Mouse (Mus musculus) hindbrain, embryonic 16.5 days (tissue): Measurements from ENCODE around the gene Dpy19l2. TPM values are rescaled to one million over a fixed set of nuclear protein-coding genes. Genes with fewer than 3 reads are reported as not detected.
"Not testable (repeated sequence)": the region's sequence is repeated elsewhere in the genome, so short reads cannot be mapped to it uniquely, and the experiment has no call there.

ENCODE experiments used
- ATAC-seq: fragments of 200-750 bp; cut with Nextera tagmentation; 2 replicates; pipeline ENCODE4 v1.8.0; 2017; ENCODE audit warnings: moderate TSS enrichment, moderate library complexity
- H3K27ac ChIP-seq: fragments of 300-500 bp; sonication (generic); 2 replicates; pipeline ENCODE4 v1.5.1; 2014; ENCODE audit warnings: low read depth, mild to moderate bottlenecking, control low read depth, low read length, moderate library complexity
- H3K27me3 ChIP-seq: fragments of 300-500 bp; sonication (generic); replicated peaks from 2 replicates; pipeline ENCODE4 v1.6.1; 2014; ENCODE audit warnings: low read length; ENCODE audit not compliant: control insufficient read depth, insufficient read depth
- H3K36me3 ChIP-seq: fragments of 300-500 bp; sonication (generic); 2 replicates; pipeline ENCODE4 v1.6.1; 2014; ENCODE audit warnings: mild to moderate bottlenecking, low read length, moderate library complexity, mixed read lengths; ENCODE audit not compliant: control insufficient read depth, insufficient read depth
- H3K4me1 ChIP-seq: fragments of 300-500 bp; sonication (generic); 2 replicates; pipeline ENCODE4 v1.6.1; 2014; ENCODE audit warnings: low read depth, low read length; ENCODE audit not compliant: control insufficient read depth, insufficient read depth
- H3K4me2 ChIP-seq: fragments of 300-500 bp; sonication (generic); 2 replicates; pipeline ENCODE4 v1.6.1; 2014; ENCODE audit warnings: mild to moderate bottlenecking, low read length, control low read depth, moderate library complexity
- H3K4me3 ChIP-seq: fragments of 300-500 bp; sonication (generic); 2 replicates; pipeline ENCODE4 v1.5.1; 2014; ENCODE audit warnings: mild to moderate bottlenecking, low read length, control low read depth, moderate library complexity
- H3K9ac ChIP-seq: fragments of 300-500 bp; sonication (generic); 2 replicates; pipeline ENCODE4 v1.6.1; 2014; ENCODE audit warnings: low read depth, mild to moderate bottlenecking, control low read depth, low read length, moderate library complexity
- H3K9me3 ChIP-seq: fragments of 300-500 bp; sonication (generic); 2 replicates; pipeline ENCODE4 v1.6.1; 2014; ENCODE audit warnings: mild to moderate bottlenecking, low read length, moderate library complexity; ENCODE audit not compliant: control insufficient read depth
- WGBS: fragments of 180-500 bp; shearing (Covaris S2); extraction: QIAGEN DNeasy Blood & Tissue Kit; methylation state at CpG from one replicate; pipeline ENCODE4 v1.1.7; 2014; 5-methylcytosine and 5-hydroxymethylcytosine counted together
- polyA plus RNA-seq: library from polyadenylated mRNA; unstranded; fragments of >200 nt; fragmentation: Nextera tagmentation; extraction: Ambion mirVana; gene quantifications from 2 replicates; pipeline ENCODE4 v1.2.1, GENCODE M21; 2015

The Dpy19l2 gene
- polyA plus RNA-seq, result 0.41 and 0.49 TPM in 2 replicates

GRCm38 (mm10) chr9:24695700-24696404 is at the start of gene Dpy19l2:
TSS of gene Dpy19l2 (minus strand) at chr9:24696293.
- H3K4me3 ChIP-seq, result peak within 1 kb of the TSS; percentile 60
- H3K9me3 ChIP-seq, result no peaks in the 10 kb centered on the region
- peak within 1 kb of the TSS; percentile 99 for H3K4me2 ChIP-seq
- no peaks in the 10 kb centered on the region for H3K4me1 ChIP-seq
- ATAC-seq, result peak; percentile 97
- no peak within 1 kb of the TSS; the same call in 1 of the 2 replicates for H3K27ac ChIP-seq
- H3K27me3 ChIP-seq, result no peaks in the 10 kb centered on the region; the same call in 1 of the 2 replicates
- H3K9ac ChIP-seq, result peak within 1 kb of the TSS; percentile 65
- WGBS, result 2% methylated on average over 44 of the region's 45 CpGs
- no peaks in the 10 kb centered on the region for H3K36me3 ChIP-seq

GRCm38 (mm10) chr9:24744958-24745357 is 48.9 kb upstream of the Dpy19l2 start:
- WGBS, result 94% methylated on average over 5 of the region's 5 CpGs
- Histone ChIP-seq H3K9ac (no peak overlapping the region), H3K4me3 (no peak overlapping the region), H3K36me3 (no peaks in the 10 kb centered on the region), H3K4me1 (no peaks in the 10 kb centered on the region), H3K4me2 (no peak overlapping the region), H3K27ac (no peak overlapping the region), H3K27me3 (no peaks in the 10 kb centered on the region), H3K9me3 (no peaks in the 10 kb centered on the region)
- no peak for ATAC-seq

- Histone ChIP-seq H3K4me2 (no peak overlapping the region), H3K27ac (no peak overlapping the region), H3K9me3 (no peaks in the 10 kb centered on the region), H3K4me1 (no peaks in the 10 kb centered on the region), H3K27me3 (no peaks in the 10 kb centered on the region; the same call in 1 of the 2 replicates), H3K4me3 (no peak overlapping the region), H3K36me3 (no peaks in the 10 kb centered on the region), H3K9ac (no peak overlapping the region)
- no peak for ATAC-seq
Observed at GRCm38 (mm10) chr9:24701246-24701645, 5.2 kb upstream of the Dpy19l2 start.

- Histone ChIP-seq H3K4me2 (peak overlapping the region; percentile 99), H3K27me3 (no peaks in the 10 kb centered on the region; the same call in 1 of the 2 replicates), H3K36me3 (no peaks in the 10 kb centered on the region), H3K4me3 (peak overlapping the region; percentile 60), H3K4me1 (no peaks in the 10 kb centered on the region), H3K27ac (no peak overlapping the region), H3K9me3 (no peaks in the 10 kb centered on the region), H3K9ac (peak overlapping the region; percentile 65)
- WGBS, result 18% methylated on average over 9 of the region's 9 CpGs
- no peak; the same call in 1 of the 2 replicates for ATAC-seq
Observed at GRCm38 (mm10) chr9:24696405-24696778, 299 bp upstream of the Dpy19l2 start.

- H3K27ac ChIP-seq, H3K9ac ChIP-seq, H3K4me3 ChIP-seq, H3K4me1 ChIP-seq, H3K9me3 ChIP-seq, ATAC-seq, H3K4me2 ChIP-seq, H3K36me3 ChIP-seq, H3K27me3 ChIP-seq: not testable (repeated sequence)
- 98% methylated on average over 2 of the region's 2 CpGs for WGBS
Observed at GRCm38 (mm10) chr9:24637341-24637740, 58.8 kb downstream of the Dpy19l2 start.

GRCm38 (mm10) chr9:24624896-24625295 is 71.2 kb downstream of the Dpy19l2 start, which contains the start of gene Cypt4:
TSS of gene Cypt4 (plus strand) at chr9:24625196.
- 94% methylated on average over 5 of the region's 5 CpGs for WGBS
- ATAC-seq, result no peak
- no peaks in the 10 kb centered on the region for H3K36me3 ChIP-seq
- H3K9me3 ChIP-seq, result no peaks in the 10 kb centered on the region
- H3K4me1 ChIP-seq, result no peaks in the 10 kb centered on the region
- no peak within 1 kb of the TSS for H3K4me3 ChIP-seq
- H3K4me2 ChIP-seq, result no peak within 1 kb of the TSS
- H3K9ac ChIP-seq, result no peak within 1 kb of the TSS
- no peaks in the 10 kb centered on the region for H3K27me3 ChIP-seq
- no peak within 1 kb of the TSS for H3K27ac ChIP-seq

- no peak for ATAC-seq
- H3K27me3 ChIP-seq, result no peaks in the 10 kb centered on the region
- WGBS, result 50% methylated on average over 2 of the region's 2 CpGs
- no peaks in the 10 kb centered on the region for H3K9me3 ChIP-seq
- H3K4me1 ChIP-seq, result no peaks in the 10 kb centered on the region
- no peak overlapping the region for H3K27ac ChIP-seq
- no peak overlapping the region for H3K4me2 ChIP-seq
- H3K4me3 ChIP-seq, result no peak overlapping the region
- H3K9ac ChIP-seq, result no peak overlapping the region
- H3K36me3 ChIP-seq, result no peaks in the 10 kb centered on the region
Observed at GRCm38 (mm10) chr9:24538159-24538558, 157.9 kb downstream of the Dpy19l2 start.

GRCm38 (mm10) chr9:24516575-24517139 is 179.4 kb downstream of the Dpy19l2 start:
- no peak overlapping the region for H3K27ac ChIP-seq

GRCm38 (mm10) chr9:24514078-24514469 is 182.0 kb downstream of the Dpy19l2 start:
- H3K36me3 ChIP-seq, result no peaks in the 10 kb centered on the region
- H3K4me3 ChIP-seq, result no peak overlapping the region
- no peak overlapping the region for H3K27ac ChIP-seq
- no peaks in the 10 kb centered on the region for H3K27me3 ChIP-seq
- no peaks in the 10 kb centered on the region for H3K9me3 ChIP-seq
- H3K9ac ChIP-seq, result no peak overlapping the region
- WGBS, result 79% methylated on average over 5 of the region's 5 CpGs
- no peak for ATAC-seq
- H3K4me2 ChIP-seq, result no peak overlapping the region
- peaks cover 4% of the 10 kb centered on the region for H3K4me1 ChIP-seq

More at GRCm38 (mm10) chr9:24516575-24517139, 179.4 kb downstream of the Dpy19l2 start:
- Histone ChIP-seq H3K27me3 (no peaks in the 10 kb centered on the region), H3K9me3 (no peaks in the 10 kb centered on the region), H3K36me3 (no peaks in the 10 kb centered on the region), H3K4me2 (no peak overlapping the region), H3K4me1 (peaks cover 4% of the 10 kb centered on the region), H3K4me3 (no peak overlapping the region), H3K9ac (no peak overlapping the region)
- 59% methylated on average over 10 of the region's 10 CpGs for WGBS
- ATAC-seq, result peak; percentile 93
